Mouse (Mus musculus): ENCODE measurements around the gene Tgfbr3.

Tgfbr3 gene

GRCm38 (mm10) chr5:107207911-107208310 is 81.5 kb downstream of the Tgfbr3 start:
- no peak for DNase-seq (ENCODE audit: low spot score)

- no peak for DNase-seq (ENCODE audit: low spot score)
Measured at GRCm38 (mm10) chr5:107204306-107204705, 85.1 kb downstream of the Tgfbr3 start.

DNA sequence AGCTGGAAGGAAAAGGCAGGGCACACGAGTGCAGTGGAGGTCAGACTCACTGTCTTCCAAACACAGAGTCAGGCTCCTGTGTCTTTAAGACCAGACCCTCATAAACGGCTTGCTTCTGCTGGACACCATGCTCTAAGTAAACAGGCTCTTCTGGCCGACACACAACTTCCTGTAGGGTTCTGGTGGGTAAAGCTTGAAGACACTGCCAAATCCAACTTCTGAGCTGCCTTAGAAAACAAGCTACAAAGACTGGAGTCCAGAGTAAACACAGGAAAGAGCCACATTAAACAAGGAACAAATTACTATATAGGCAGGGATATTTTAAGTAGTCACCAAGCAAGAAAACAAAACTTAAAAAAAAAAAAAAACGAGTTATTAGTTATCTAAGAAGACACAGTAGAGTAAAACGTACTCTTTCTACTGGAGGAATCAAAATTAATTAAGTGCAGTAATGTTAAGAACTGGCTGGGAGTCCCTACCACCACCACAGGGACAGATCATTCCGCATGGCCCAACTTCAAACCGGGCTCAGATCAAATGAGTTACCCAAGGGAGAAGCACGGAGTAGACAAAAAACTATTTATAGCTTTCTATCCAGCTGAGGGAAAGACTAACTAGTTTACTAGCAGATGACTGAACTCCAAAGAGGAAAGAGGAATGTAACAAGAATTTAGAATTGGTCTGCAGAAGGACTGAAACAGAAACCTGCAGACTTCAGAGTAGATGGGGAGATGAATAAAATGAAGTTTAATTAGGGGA is 86.4 kb downstream of the Tgfbr3 start:
- DNase-seq (ENCODE audit: low spot score), result no peak

GRCm38 (mm10) chr5:107201509-107202182 is 87.8 kb downstream of the Tgfbr3 start:
- no peak for DNase-seq (ENCODE audit: low spot score)

DNA sequence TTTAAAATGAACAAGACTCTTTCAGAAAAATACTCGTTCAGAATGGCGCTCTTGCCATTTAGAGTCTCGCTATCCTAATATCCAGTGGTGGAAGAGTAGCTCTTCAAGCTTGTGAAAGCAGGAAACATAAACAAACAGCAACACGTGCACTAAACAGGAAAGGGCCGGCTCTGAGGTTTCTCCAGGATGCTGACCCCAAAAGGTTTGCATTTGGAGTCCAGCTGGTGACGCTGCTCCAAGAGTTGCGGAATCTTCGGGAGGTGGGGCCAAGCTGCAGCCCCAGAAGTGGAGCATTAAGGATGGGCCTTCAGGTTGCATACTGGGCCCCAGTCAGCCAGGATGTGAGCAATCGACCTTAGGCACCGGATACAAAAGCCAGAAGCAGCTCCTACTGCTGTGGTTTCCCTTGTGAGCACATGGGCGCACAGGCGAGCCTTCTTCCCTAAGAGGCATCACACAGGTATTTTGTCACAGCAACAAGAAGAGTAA is 88.5 kb downstream of the Tgfbr3 start:
- DNase-seq (ENCODE audit: low spot score), result no peak

DNA sequence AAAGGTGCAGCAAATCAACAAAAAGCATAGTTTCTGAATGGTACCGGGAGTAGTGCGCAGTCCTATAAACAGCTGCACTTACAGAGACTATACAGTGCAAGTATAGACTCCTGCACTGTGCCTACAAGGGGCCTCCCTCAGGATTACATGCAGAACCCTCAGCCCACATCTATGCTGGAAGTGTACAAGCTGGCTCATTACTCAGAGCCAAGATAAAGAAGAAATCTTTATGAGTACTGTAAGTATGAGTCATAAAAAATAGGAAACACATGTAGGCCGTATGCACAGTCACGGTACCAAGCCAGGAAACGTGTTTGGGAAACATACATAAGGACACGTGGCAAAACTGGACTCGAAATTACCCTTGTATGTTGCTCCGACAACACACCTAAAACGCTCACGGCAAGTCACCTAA is 89.2 kb downstream of the Tgfbr3 start:
- DNase-seq (ENCODE audit: low spot score), result no peak

- no peak for DNase-seq (ENCODE audit: low spot score)
Measured at GRCm38 (mm10) chr5:107195751-107196395, 93.6 kb downstream of the Tgfbr3 start.

DNA sequence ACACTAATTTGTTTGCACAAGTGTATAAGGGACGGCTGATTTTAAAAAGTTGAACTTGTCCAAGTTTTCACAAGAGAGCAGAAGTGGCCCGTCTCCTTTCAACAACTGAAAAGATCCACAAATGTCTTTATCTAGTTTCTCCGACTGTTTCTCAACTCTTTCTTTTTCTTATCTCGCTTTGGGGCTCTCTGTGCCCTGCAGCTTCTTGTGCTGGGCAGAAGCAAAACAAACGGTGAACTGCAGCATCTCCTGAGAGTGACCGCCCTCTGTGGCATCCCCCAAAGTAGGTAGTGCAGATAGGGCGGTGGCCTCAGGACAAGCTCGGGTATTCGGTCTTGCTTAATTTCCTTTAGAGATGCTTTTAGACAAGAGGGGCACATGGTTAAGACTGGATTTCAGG is 96.3 kb downstream of the Tgfbr3 start:
- no peak for DNase-seq (ENCODE audit: low spot score)

DNA sequence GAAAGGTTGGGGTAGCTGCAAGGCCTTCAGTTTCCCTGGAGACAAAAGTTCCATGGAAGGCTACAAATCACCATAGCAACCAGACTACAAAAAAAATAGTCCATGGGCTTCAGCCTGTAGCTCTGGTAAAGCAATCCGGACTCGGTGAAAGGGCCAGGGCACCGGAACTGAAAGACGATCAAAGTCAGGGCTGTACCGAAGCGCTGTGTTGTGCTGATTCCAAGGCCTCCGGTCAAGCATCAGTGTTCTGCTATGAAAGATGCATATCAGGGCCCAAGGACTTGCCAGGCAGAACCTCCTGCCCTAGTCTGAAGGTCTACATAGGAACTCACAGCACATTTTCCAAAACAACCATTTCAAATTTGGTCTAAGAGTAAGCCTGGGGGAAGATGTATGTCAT is 97.1 kb downstream of the Tgfbr3 start:
- peak; percentile 77 for DNase-seq (ENCODE audit: low spot score)

GRCm38 (mm10) chr5:107188551-107188950 is 100.9 kb downstream of the Tgfbr3 start:
- no peak for DNase-seq (ENCODE audit: low spot score)

- DNase-seq (ENCODE audit: low spot score), result no peak
Measured at GRCm38 (mm10) chr5:107186206-107186605, 103.2 kb downstream of the Tgfbr3 start.

GRCm38 (mm10) chr5:107184158-107184883 is 105.1 kb downstream of the Tgfbr3 start:
- peak; percentile 82 for DNase-seq (ENCODE audit: low spot score)

DNA sequence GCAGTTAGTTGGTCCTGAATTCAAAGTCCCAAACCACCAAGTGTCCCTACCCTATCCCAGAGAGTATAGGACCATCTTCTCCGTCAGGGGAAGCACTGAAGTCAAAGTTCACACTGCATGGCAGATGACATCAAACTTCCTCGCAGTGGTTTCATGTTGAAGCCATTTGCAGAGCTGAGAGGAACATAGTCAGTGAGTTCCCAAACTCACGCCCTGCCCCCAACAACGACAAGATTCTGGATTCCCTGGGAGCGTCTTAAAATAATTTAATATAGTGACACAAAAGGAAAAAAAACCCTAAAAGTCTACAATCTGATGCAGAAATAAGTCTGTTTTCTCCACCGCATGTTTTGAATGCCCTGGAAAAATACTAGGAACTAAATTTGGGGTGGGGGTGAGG is 105.9 kb downstream of the Tgfbr3 start:
- DNase-seq (ENCODE audit: low spot score), result no peak

DNA sequence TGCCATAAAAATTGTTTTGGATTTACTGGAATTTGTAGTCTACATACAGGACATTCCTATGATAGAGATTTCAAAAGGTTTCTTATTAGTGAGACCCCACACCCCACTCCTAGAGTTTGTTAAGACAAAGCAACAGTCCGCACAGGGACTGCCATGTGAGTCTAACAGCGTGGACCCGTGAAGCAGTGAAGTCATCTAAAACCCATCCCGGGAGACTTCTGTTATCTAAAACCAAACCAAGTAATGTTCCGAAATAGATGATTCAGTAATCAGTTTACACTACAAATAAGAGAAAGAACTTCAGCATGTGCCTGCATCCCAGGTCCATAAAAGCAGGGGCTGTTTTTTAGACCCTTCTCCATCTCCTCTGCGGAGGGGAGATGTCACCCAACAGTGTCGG is 106.7 kb downstream of the Tgfbr3 start:
- no peak for DNase-seq (ENCODE audit: low spot score)

- DNase-seq (ENCODE audit: low spot score), result no peak
Measured at GRCm38 (mm10) chr5:107181820-107182219, 107.6 kb downstream of the Tgfbr3 start.

DNA sequence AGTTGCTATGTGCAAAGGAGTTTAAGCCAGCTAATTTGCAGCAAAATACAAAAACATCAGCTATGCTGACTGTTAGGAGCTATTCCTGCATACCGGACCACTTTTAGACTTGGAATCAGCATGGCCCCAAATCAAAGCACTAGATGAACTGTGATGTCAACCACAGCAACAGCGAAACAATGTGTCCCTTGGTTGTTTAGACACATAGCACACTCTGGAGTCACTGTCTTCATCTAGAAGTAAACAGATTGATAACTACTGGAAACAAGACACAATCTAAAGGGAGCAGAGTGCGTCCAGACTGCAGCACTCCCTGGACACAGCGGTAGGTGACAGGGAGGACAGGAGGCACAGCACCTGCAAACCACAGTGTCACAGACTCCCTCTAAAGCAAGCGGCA is 110.2 kb downstream of the Tgfbr3 start:
- DNase-seq (ENCODE audit: low spot score), result no peak

GRCm38 (mm10) chr5:107177791-107178190 is 111.6 kb downstream of the Tgfbr3 start:
- no peak for DNase-seq (ENCODE audit: low spot score)

DNA sequence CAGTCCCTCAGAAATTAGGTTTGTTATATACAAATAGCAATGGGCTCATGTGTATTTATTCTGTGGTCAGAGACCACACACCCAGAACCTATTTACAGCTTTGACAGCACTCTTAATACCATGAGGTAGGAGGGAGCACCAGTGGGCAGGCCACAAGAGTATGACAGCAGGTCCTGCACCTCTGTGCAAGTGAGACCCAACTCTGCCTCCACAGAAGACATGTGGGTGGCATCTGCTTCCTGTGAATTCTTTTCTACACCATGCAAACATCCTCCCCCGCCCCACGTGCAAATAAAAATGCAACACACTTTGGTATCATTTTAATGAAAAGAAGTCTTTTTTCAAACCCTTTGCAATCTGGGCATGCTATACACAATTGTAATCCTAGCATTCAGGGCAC is 112.2 kb downstream of the Tgfbr3 start:
- DNase-seq (ENCODE audit: low spot score), result no peak

- DNase-seq (ENCODE audit: low spot score), result no peak
Measured at GRCm38 (mm10) chr5:107176796-107177195, 112.6 kb downstream of the Tgfbr3 start.

DNA sequence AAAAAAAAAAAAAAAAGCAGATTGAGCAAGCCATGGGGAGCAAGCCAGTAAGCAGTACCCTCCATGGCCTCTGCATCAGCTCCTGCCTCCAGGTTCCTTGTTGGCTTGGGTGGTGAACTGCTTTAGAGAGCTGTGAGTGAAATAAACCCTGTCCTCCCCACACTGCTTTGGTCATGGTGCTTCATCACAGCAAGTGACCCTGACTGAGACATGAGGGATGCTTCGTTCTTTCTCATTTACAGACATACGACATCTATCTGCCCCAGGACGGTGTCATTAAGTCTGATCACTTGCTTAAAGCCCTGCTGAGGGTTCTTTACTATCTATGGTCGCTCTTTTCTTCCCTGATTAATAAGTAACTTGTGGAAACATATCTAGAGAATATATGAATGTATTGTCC is 113.2 kb downstream of the Tgfbr3 start:
- no peak for DNase-seq (ENCODE audit: low spot score)

DNA sequence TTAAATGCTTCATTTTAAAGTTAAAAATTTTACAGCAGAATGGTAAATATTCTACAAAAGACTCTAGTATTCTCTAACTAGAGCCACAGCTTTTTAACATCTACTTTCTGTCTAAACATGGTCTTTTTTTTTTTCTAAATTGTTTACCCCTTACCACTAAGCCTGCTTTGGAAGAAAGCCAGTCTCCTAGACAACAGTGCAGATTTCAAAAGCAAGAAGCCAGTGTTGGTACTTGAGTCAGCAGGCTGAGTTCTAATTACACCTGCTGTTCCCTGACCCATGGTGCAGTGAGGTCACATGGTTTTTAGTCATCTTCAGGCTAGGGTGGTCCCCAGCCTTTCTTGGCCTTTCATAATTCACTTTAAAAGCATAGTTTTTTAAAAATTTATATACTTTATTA is 115.2 kb downstream of the Tgfbr3 start:
- no peak for DNase-seq (ENCODE audit: low spot score)

GRCm38 (mm10) chr5:107173483-107173882 is 115.9 kb downstream of the Tgfbr3 start:
- DNase-seq (ENCODE audit: low spot score), result no peak
